ENCODE assay signal across 9 mouse cellular contexts in genomic region chr7:27163450-27163805, GRCm38 (mm10). TPM values are rescaled to one million over a fixed set of nuclear protein-coding genes. Genes with fewer than 3 reads are reported as not detected.
DNase-seq lines count a peak whose midpoint lies in the region; ATAC-seq lines count a peak whose summit lies in the region.
"Had no signal": no experiment of that assay in that cellular context is flagged by ENCODE, and none has a peak within 500 bp of the region (broad histone marks: within the 10 kb centered on the region; RNA-seq: fewer than 3 reads in every experiment).

No protein-coding gene starts in this region.

- peaks cover 63% of the 10 kb centered on the region for H3K4me1 ChIP-seq in embryonic facial prominence, embryonic 12.5 days
- peaks cover 68% of the 10 kb centered on the region for H3K4me1 ChIP-seq in hindbrain, embryonic 12.5 days
- H3K4me1 ChIP-seq in midbrain, embryonic 16.5 days (ENCODE audit: control insufficient read depth, insufficient read depth, low read length), result peaks cover 66% of the 10 kb centered on the region

- H3K4me2 ChIP-seq in embryonic facial prominence, embryonic 12.5 days (replicated peaks), result peak overlapping the region; percentile 76
- peak overlapping the region; percentile 87 for H3K4me2 ChIP-seq in hindbrain, embryonic 12.5 days (replicated peaks)
- peak overlapping the region; percentile 95 for H3K4me2 ChIP-seq in midbrain, embryonic 16.5 days (ENCODE audit: low read length)

- DNase-seq in kidney, adult 9 months, result peak; percentile 18
- DNase-seq in kidney, adult 8-10 months, result no peak
- DNase-seq in frontal cortex, postnatal 14 days (ENCODE audit: low spot score in 2 of 2), result no peak
- no peak for DNase-seq in spleen, adult 12 weeks (ENCODE audit: low spot score)
- no peak for DNase-seq in lung, postnatal 25 days (ENCODE audit: low spot score)

- no peak for ATAC-seq in embryonic facial prominence, embryonic 12.5 days (ENCODE audit: insufficient number of reproducible peaks, insufficient read depth, low FRiP score, low TSS enrichment)
- no peak for ATAC-seq in hindbrain, embryonic 12.5 days (ENCODE audit: low FRiP score)
- no peak for ATAC-seq in midbrain, embryonic 16.5 days

- peaks cover 57% of the 10 kb centered on the region for H3K36me3 ChIP-seq in embryonic facial prominence, embryonic 12.5 days
- peaks cover 41% of the 10 kb centered on the region for H3K36me3 ChIP-seq in hindbrain, embryonic 12.5 days
- H3K36me3 ChIP-seq in midbrain, embryonic 16.5 days (ENCODE audit: control insufficient read depth, insufficient read depth, low read length), result peaks cover 14% of the 10 kb centered on the region; the same call in 1 of the 2 replicates

- no peaks in the 10 kb centered on the region for H3K9me3 ChIP-seq in embryonic facial prominence, embryonic 12.5 days
- no peaks in the 10 kb centered on the region for H3K9me3 ChIP-seq in hindbrain, embryonic 12.5 days (replicated peaks)
- no peaks in the 10 kb centered on the region for H3K9me3 ChIP-seq in midbrain, embryonic 16.5 days (replicated peaks; ENCODE audit: control insufficient read depth, low read length, poor library complexity, severe bottlenecking)

- peak overlapping the region; percentile 77 for H3K9ac ChIP-seq in embryonic facial prominence, embryonic 12.5 days
- peak overlapping the region; percentile 91 for H3K9ac ChIP-seq in hindbrain, embryonic 12.5 days
- H3K9ac ChIP-seq in midbrain, embryonic 16.5 days (ENCODE audit: low read depth, low read length), result peak overlapping the region; percentile 52
- H3K9ac ChIP-seq: liver, embryonic 14.5 days had no signal

- H3K4me3 ChIP-seq in embryonic facial prominence, embryonic 12.5 days, result peak overlapping the region; percentile 11; the same call in 1 of the 2 replicates
- H3K4me3 ChIP-seq in hindbrain, embryonic 12.5 days, result peak overlapping the region; percentile 69; the same call in 1 of the 2 replicates
- H3K4me3 ChIP-seq in midbrain, embryonic 16.5 days (ENCODE audit: low read depth, low read length), result peak overlapping the region; percentile 0

- no peaks in the 10 kb centered on the region for H3K27me3 ChIP-seq in embryonic facial prominence, embryonic 12.5 days
- no peaks in the 10 kb centered on the region for H3K27me3 ChIP-seq in hindbrain, embryonic 12.5 days
- H3K27me3 ChIP-seq in midbrain, embryonic 16.5 days (ENCODE audit: control insufficient read depth, insufficient read depth, low read depth, low read length), result no peaks in the 10 kb centered on the region

- WGBS in embryonic facial prominence, embryonic 12.5 days, result 79% methylated on average over 5 of the region's 5 CpGs
- 80% methylated on average over 5 of the region's 5 CpGs for WGBS in hindbrain, embryonic 12.5 days
- WGBS in midbrain, embryonic 16.5 days, result 86% methylated on average over 5 of the region's 5 CpGs

- H3K27ac ChIP-seq in embryonic facial prominence, embryonic 12.5 days, result 0 out of 2 replicates have a peak overlapping the region, but pooled peaks have one; percentile 0
- no peak overlapping the region for H3K27ac ChIP-seq in hindbrain, embryonic 12.5 days
- no peak overlapping the region for H3K27ac ChIP-seq in midbrain, embryonic 16.5 days (ENCODE audit: low read length)
- H3K27ac ChIP-seq: liver, embryonic 14.5 days had no signal

RNA-seq across cellular contexts. Expression of gene Egln2, which starts 3.2 kb away (rescaled TPM):
- polyA plus RNA-seq in embryonic facial prominence, embryonic 12.5 days (2016; fragmentation: Nextera tagmentation; extraction: Ambion mirVana), result 95.8 and 99.8 TPM in 2 replicates
- polyA plus RNA-seq in hindbrain, embryonic 12.5 days (2016; fragmentation: Nextera tagmentation; extraction: Ambion mirVana), result 95.0 and 102 TPM in 2 replicates
- polyA plus RNA-seq in midbrain, embryonic 16.5 days (2015; fragmentation: Nextera tagmentation; extraction: Ambion mirVana), result 91.5 and 95.7 TPM in 2 replicates

RNA-seq across cellular contexts. Expression of gene Cyp2t4, which starts 9.9 kb away (rescaled TPM):
- 0.14 and 0.19 TPM in 2 replicates for polyA plus RNA-seq in embryonic facial prominence, embryonic 12.5 days (2016; fragmentation: Nextera tagmentation; extraction: Ambion mirVana)
- polyA plus RNA-seq in hindbrain, embryonic 12.5 days (2016; fragmentation: Nextera tagmentation; extraction: Ambion mirVana), result 0.13 and 0.18 TPM in 2 replicates
- polyA plus RNA-seq in midbrain, embryonic 16.5 days (2015; fragmentation: Nextera tagmentation; extraction: Ambion mirVana), result 0.21 and 0.25 TPM in 2 replicates
- polyA plus RNA-seq: liver, embryonic 14.5 days had no signal

RNA-seq across cellular contexts. Expression of gene Rab4b, which starts 15.3 kb away (rescaled TPM):
- polyA plus RNA-seq in embryonic facial prominence, embryonic 12.5 days (2016; fragmentation: Nextera tagmentation; extraction: Ambion mirVana), result 63.9 and 71.4 TPM in 2 replicates
- 86.6 and 101 TPM in 2 replicates for polyA plus RNA-seq in hindbrain, embryonic 12.5 days (2016; fragmentation: Nextera tagmentation; extraction: Ambion mirVana)
- 104 and 106 TPM in 2 replicates for polyA plus RNA-seq in midbrain, embryonic 16.5 days (2015; fragmentation: Nextera tagmentation; extraction: Ambion mirVana)

RNA-seq across cellular contexts. Expression of gene Gm21983, which starts 17.5 kb away (rescaled TPM):
- polyA plus RNA-seq in embryonic facial prominence, embryonic 12.5 days (2016; fragmentation: Nextera tagmentation; extraction: Ambion mirVana), result 0.49 and 0.67 TPM in 2 replicates
- 0.85 and 1.9 TPM in 2 replicates for polyA plus RNA-seq in hindbrain, embryonic 12.5 days (2016; fragmentation: Nextera tagmentation; extraction: Ambion mirVana)
- 0.54 and 0.72 TPM in 2 replicates for polyA plus RNA-seq in midbrain, embryonic 16.5 days (2015; fragmentation: Nextera tagmentation; extraction: Ambion mirVana)

RNA-seq across cellular contexts. Expression of gene Mia, which starts 17.5 kb away (rescaled TPM):
- polyA plus RNA-seq in embryonic facial prominence, embryonic 12.5 days (2016; fragmentation: Nextera tagmentation; extraction: Ambion mirVana), result 38.8 and 50.4 TPM in 2 replicates
- 20.0 and 25.6 TPM in 2 replicates for polyA plus RNA-seq in hindbrain, embryonic 12.5 days (2016; fragmentation: Nextera tagmentation; extraction: Ambion mirVana)
- polyA plus RNA-seq in midbrain, embryonic 16.5 days (2015; fragmentation: Nextera tagmentation; extraction: Ambion mirVana), result 18.2 and 18.8 TPM in 2 replicates

Comparison
In these comparisons a context has a peak if more than half of its experiments do, and no peak if none do; other contexts are left out.
1. H3K4me3 ChIP-seq: peak in every context shown above with its lines; median percentile 69 in hindbrain, embryonic 12.5 days; 11 in embryonic facial prominence, embryonic 12.5 days; 0 in midbrain, embryonic 16.5 days.